Mouse (Mus musculus) ES-Bruce4 (cell line): Measurements from ENCODE around the gene Dnajb6. TPM values are rescaled to one million over a fixed set of nuclear protein-coding genes. Genes with fewer than 3 reads are reported as not detected.

Source experiments
- H3K27ac ChIP-seq: 2 replicates; pipeline ENCODE4 v1.5.1; 2012; ENCODE audit warnings: low read length, inconsistent platforms; ENCODE audit not compliant: insufficient read depth
- H3K27me3 ChIP-seq: 2 replicates; pipeline ENCODE4 v1.6.1; 2012; ENCODE audit warnings: mild to moderate bottlenecking, low read length, inconsistent platforms; ENCODE audit not compliant: control insufficient read depth, poor library complexity, insufficient read depth, severe bottlenecking
- H3K36me3 ChIP-seq: 2 replicates; pipeline ENCODE4 v1.6.1; 2012; ENCODE audit warnings: inconsistent platforms, mild to moderate bottlenecking, low read length, moderate library complexity; ENCODE audit not compliant: control insufficient read depth, poor library complexity, insufficient read depth, severe bottlenecking
- H3K4me1 ChIP-seq: one replicate; pipeline ENCODE4 v1.8.1; 2011; ENCODE audit warnings: low read length; ENCODE audit not compliant: control insufficient read depth, insufficient read depth
- H3K4me3 ChIP-seq: 2 replicates; pipeline ENCODE4 v1.5.1; 2011; ENCODE audit warnings: low read depth, mild to moderate bottlenecking, low read length
- H3K9ac ChIP-seq: 2 replicates; pipeline ENCODE4 v1.6.1; 2012; ENCODE audit warnings: low read depth, mild to moderate bottlenecking, inconsistent platforms; ENCODE audit not compliant: poor library complexity, severe bottlenecking
- H3K9me3 ChIP-seq: replicated peaks from 2 replicates; pipeline ENCODE4 v1.6.1; 2012; ENCODE audit warnings: mild to moderate bottlenecking, low read length, inconsistent platforms; ENCODE audit not compliant: control insufficient read depth, poor library complexity, insufficient read depth, severe bottlenecking
- CTCF ChIP-seq: IDR thresholded peaks from one replicate; pipeline ENCODE4 v1.8.1; 2011; ENCODE audit warnings: low read depth, low read length
- EP300 ChIP-seq: IDR thresholded peaks from 2 replicates; pipeline ENCODE4 v1.6.1; 2011; ENCODE audit warnings: low read depth, low read length; ENCODE audit not compliant: insufficient read depth
- POLR2A ChIP-seq: IDR thresholded peaks from one replicate; pipeline ENCODE4 v1.8.1; 2011; ENCODE audit warnings: low read length; ENCODE audit not compliant: insufficient read depth
- polyA plus RNA-seq: library from polyadenylated mRNA; stranded (reverse); fragments of >200 nt; gene quantifications from 2 replicates; pipeline ENCODE4 v1.2.4, GENCODE M21; 2011; ENCODE audit warnings: low read depth; ENCODE audit not compliant: missing spikeins, insufficient read depth, insufficient read length

The Dnajb6 gene
- polyA plus RNA-seq, 1 experiment, result 208 TPM

GRCm38 (mm10) chr5:29816523-29817242 lies 81.2 kb downstream of the Dnajb6 start:
- no peaks in the 10 kb centered on the region for H3K27me3 ChIP-seq
- no peaks in the 10 kb centered on the region for H3K4me1 ChIP-seq
- no peak overlapping the region for H3K27ac ChIP-seq
- no peak overlapping the region for H3K4me3 ChIP-seq
- H3K36me3 ChIP-seq, result no peaks in the 10 kb centered on the region
- H3K9me3 ChIP-seq, result peaks cover 21% of the 10 kb centered on the region
- no peak overlapping the region for H3K9ac ChIP-seq
- TF ChIP-seq POLR2A (no peak), CTCF (no peak), EP300 (no peak)

GRCm38 (mm10) chr5:29817400-29817799 lies 81.9 kb downstream of the Dnajb6 start:
- H3K9me3 ChIP-seq, result peaks cover 18% of the 10 kb centered on the region
- H3K27me3 ChIP-seq, result no peaks in the 10 kb centered on the region
- H3K4me3 ChIP-seq, result no peak overlapping the region
- no peak overlapping the region for H3K9ac ChIP-seq
- H3K4me1 ChIP-seq, result no peaks in the 10 kb centered on the region
- no peaks in the 10 kb centered on the region for H3K36me3 ChIP-seq
- no peak for TF ChIP-seq POLR2A
- TF ChIP-seq EP300, result no peak
- no peak for TF ChIP-seq CTCF
- no peak overlapping the region for H3K27ac ChIP-seq

- Histone ChIP-seq H3K9ac (no peak overlapping the region), H3K9me3 (peaks cover 10% of the 10 kb centered on the region), H3K4me1 (no peaks in the 10 kb centered on the region), H3K27me3 (no peaks in the 10 kb centered on the region), H3K36me3 (no peaks in the 10 kb centered on the region), H3K27ac (no peak overlapping the region), H3K4me3 (no peak overlapping the region)
- no peak for TF ChIP-seq EP300
- TF ChIP-seq POLR2A, result no peak
- no peak for TF ChIP-seq CTCF
These were observed 82.8 kb downstream of the Dnajb6 start for GRCm38 (mm10) chr5:29818287-29818686.

- Histone ChIP-seq H3K4me3 (no peak overlapping the region), H3K4me1 (no peaks in the 10 kb centered on the region), H3K36me3 (no peaks in the 10 kb centered on the region), H3K9ac (no peak overlapping the region), H3K9me3 (no peaks in the 10 kb centered on the region), H3K27ac (no peak overlapping the region), H3K27me3 (no peaks in the 10 kb centered on the region)
- TF ChIP-seq EP300, result no peak
- no peak for TF ChIP-seq POLR2A
- no peak for TF ChIP-seq CTCF
These were observed 89.3 kb downstream of the Dnajb6 start for GRCm38 (mm10) chr5:29824796-29825195.

- Histone ChIP-seq H3K36me3 (no peaks in the 10 kb centered on the region), H3K4me1 (no peaks in the 10 kb centered on the region), H3K4me3 (no peak overlapping the region), H3K9ac (no peak overlapping the region), H3K9me3 (no peaks in the 10 kb centered on the region), H3K27ac (no peak overlapping the region), H3K27me3 (no peaks in the 10 kb centered on the region)
- TF ChIP-seq CTCF (no peak), POLR2A (no peak), EP300 (no peak)
These were observed 91.3 kb downstream of the Dnajb6 start for GRCm38 (mm10) chr5:29826780-29827179.

- no peaks in the 10 kb centered on the region for H3K27me3 ChIP-seq
- no peak for TF ChIP-seq CTCF
- no peak for TF ChIP-seq POLR2A
- no peak for TF ChIP-seq EP300
- H3K4me1 ChIP-seq, result no peaks in the 10 kb centered on the region
- H3K4me3 ChIP-seq, result no peak overlapping the region
- no peak overlapping the region for H3K9ac ChIP-seq
- no peaks in the 10 kb centered on the region for H3K9me3 ChIP-seq
- no peaks in the 10 kb centered on the region for H3K36me3 ChIP-seq
- no peak overlapping the region for H3K27ac ChIP-seq
These were observed 107.1 kb downstream of the Dnajb6 start for GRCm38 (mm10) chr5:29842444-29843166.
